Mouse (Mus musculus): ENCODE measurements around the gene 2410004B18Rik. TPM values are rescaled to one million over a fixed set of nuclear protein-coding genes. Genes with fewer than 3 reads are reported as not detected.

2410004B18Rik gene
- total RNA-seq, 1 experiment, result 38.7 TPM

- DNase-seq (ENCODE audit: low read depth, low spot score), result no peak
- Histone ChIP-seq H3K27ac (ENCODE audit: insufficient read depth, low read depth, low read length, poor library complexity, severe bottlenecking) (peak overlapping the region; percentile 62; the same call in 1 of the 2 replicates), H3K9me3 (ENCODE audit: control insufficient read depth, insufficient read depth, low read depth, low read length) (no peaks in the 10 kb centered on the region), H3K9ac (ENCODE audit: insufficient read depth, low read depth, low read length, poor library complexity, severe bottlenecking) (peak overlapping the region; percentile 90), H3K36me3 (ENCODE audit: control insufficient read depth, insufficient read depth, low read length, poor library complexity, severe bottlenecking) (peaks cover 5% of the 10 kb centered on the region; the same call in 1 of the 2 replicates), H3K4me1 (ENCODE audit: control insufficient read depth in 2 of 2, insufficient read depth in 2 of 2, low read length in 2 of 2, poor library complexity in 1 of 2) (0 out of 4 replicates have a peak, but pooled peaks cover 0 to 2% of the 10 kb centered on the region in 2 experiments), H3K4me3 (ENCODE audit: insufficient read depth in 1 of 2, low read depth in 1 of 2, low read length in 2 of 2, poor library complexity in 1 of 2, severe bottlenecking in 1 of 2) (peak overlapping the region; percentile 89 to 98)
- in situ Hi-C loops (cut with MboI; ENCODE audit: low sequenced_read_pairs in 2 of 2, unreplicated experiment in 2 of 2), result loop anchor here in 1 of 2 experiments (25.0 kb wide), 2 partner anchors 312 to 512 kb away; no protein-coding TSS in a partner anchor
- TF ChIP-seq ZC3H11A (IDR thresholded peaks at IDR 0.05; ENCODE audit: borderline replicate concordance, low read depth, low read length), result no peak
- TF ChIP-seq CHD2 (IDR thresholded peaks at IDR 0.05; ENCODE audit: low read depth, low read length), result no peak
- TF ChIP-seq ZNF384 (IDR thresholded peaks at IDR 0.05; ENCODE audit: low read depth, low read length), result no peak
These were observed 13.0 kb upstream of the 2410004B18Rik start for GRCm38 (mm10) chr3:145924649-145925337.

DNA sequence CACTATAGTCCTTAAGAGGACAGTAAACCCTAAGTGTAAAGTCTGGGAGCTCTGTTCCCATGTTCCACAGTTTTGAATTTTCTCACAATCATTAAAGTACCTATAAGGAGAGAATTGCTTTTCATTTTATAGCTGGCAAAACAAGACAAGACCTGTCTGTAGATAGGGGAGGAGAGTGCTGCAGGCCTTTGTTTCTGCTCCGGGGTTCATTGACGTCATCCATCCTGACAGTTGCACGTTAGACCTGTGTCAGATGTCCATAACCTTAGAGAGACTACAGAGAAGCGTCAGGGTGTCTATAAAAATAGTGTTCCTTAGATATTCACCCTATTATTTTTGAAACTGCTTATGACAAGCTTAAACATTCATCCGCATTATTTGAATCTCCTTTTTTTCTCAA is 12.3 kb upstream of the 2410004B18Rik start:
- Histone ChIP-seq H3K9me3 (ENCODE audit: control insufficient read depth, insufficient read depth, low read depth, low read length) (no peaks in the 10 kb centered on the region), H3K36me3 (ENCODE audit: control insufficient read depth, insufficient read depth, low read length, poor library complexity, severe bottlenecking) (peaks cover 6% of the 10 kb centered on the region), H3K4me1 (ENCODE audit: control insufficient read depth in 2 of 2, insufficient read depth in 2 of 2, low read length in 2 of 2, poor library complexity in 1 of 2) (0 out of 4 replicates have a peak, but pooled peaks cover 0 to 2% of the 10 kb centered on the region in 2 experiments), H3K9ac (ENCODE audit: insufficient read depth, low read depth, low read length, poor library complexity, severe bottlenecking) (peak overlapping the region; percentile 54; the same call in 1 of the 2 replicates), H3K4me3 (ENCODE audit: insufficient read depth in 1 of 2, low read depth in 1 of 2, low read length in 2 of 2, poor library complexity in 1 of 2, severe bottlenecking in 1 of 2) (peak overlapping the region in 1 of 2 experiments; percentile 98; a peak in 2 of 4 replicates), H3K27ac (ENCODE audit: insufficient read depth, low read depth, low read length, poor library complexity, severe bottlenecking) (no peak overlapping the region)
- DNase-seq (ENCODE audit: low read depth, low spot score), result no peak
- in situ Hi-C loops (cut with MboI; ENCODE audit: low sequenced_read_pairs in 2 of 2, unreplicated experiment in 2 of 2), result no loop called here
- TF ChIP-seq MAFK (IDR thresholded peaks at IDR 0.05; ENCODE audit: insufficient read depth, low read depth, low read length), result no peak
- no peak for TF ChIP-seq CHD2 (IDR thresholded peaks at IDR 0.05; ENCODE audit: low read depth, low read length)
- no peak for TF ChIP-seq ZNF384 (IDR thresholded peaks at IDR 0.05; ENCODE audit: low read depth, low read length)
- no peak for TF ChIP-seq HCFC1 (IDR thresholded peaks at IDR 0.05; ENCODE audit: borderline replicate concordance, insufficient read depth, low read length)
- TF ChIP-seq ZC3H11A (IDR thresholded peaks at IDR 0.05; ENCODE audit: borderline replicate concordance, low read depth, low read length), result no peak

DNA sequence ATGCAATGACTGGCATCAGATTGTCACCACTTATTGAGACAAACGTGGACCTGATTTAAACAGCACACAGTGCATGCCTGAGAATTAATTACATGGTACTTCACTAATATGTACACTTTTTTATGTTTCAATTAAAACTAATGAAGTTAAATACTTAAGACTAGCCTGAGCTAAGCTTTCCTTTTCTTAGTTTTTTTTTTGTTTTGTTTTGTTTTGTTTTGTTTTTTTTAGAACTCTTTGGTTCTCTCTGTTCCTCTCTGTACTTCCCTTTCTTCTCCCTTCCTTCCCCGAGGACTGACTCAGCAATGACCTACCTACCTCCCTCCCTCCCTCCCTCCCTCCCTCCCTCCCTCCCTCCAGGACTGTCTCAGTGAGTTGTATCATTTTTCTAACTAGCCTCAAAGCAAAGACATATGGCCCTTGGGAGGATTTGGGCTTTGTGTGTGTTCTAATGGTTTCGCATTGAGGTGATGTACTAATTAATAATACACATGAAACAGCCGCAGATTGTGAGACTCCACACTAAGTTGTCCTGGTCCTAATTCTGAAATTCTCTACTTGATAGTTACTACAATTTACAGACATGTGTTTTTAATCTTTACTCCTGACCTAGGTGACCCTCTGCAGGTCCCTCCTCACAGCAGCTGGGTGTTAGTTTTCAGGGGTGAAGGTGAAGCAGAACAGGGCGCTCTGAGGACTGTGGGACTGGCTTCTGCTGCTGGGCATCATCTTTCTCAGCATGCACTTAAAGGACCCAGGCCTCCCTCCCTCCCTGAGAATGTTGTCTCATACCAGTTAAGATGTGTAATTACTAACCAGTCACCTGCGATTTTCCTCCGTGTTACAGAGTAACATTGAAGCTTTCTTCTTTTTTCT is 8.1 kb upstream of the 2410004B18Rik start:
- H3K4me1 ChIP-seq (ENCODE audit: control insufficient read depth in 2 of 2, insufficient read depth in 2 of 2, low read length in 2 of 2, poor library complexity in 1 of 2), result no peaks in the 10 kb centered on the region
- H3K27ac ChIP-seq (ENCODE audit: insufficient read depth, low read depth, low read length, poor library complexity, severe bottlenecking), result no peak overlapping the region
- in situ Hi-C loops (cut with MboI; ENCODE audit: low sequenced_read_pairs in 2 of 2, unreplicated experiment in 2 of 2), result no loop called here
- H3K9me3 ChIP-seq (ENCODE audit: control insufficient read depth, insufficient read depth, low read depth, low read length), result no peaks in the 10 kb centered on the region
- no peak for DNase-seq (ENCODE audit: low read depth, low spot score)
- TF ChIP-seq CHD2 (IDR thresholded peaks at IDR 0.05; ENCODE audit: low read depth, low read length), result no peak
- TF ChIP-seq ZC3H11A (IDR thresholded peaks at IDR 0.05; ENCODE audit: borderline replicate concordance, low read depth, low read length), result no peak
- TF ChIP-seq HCFC1 (IDR thresholded peaks at IDR 0.05; ENCODE audit: borderline replicate concordance, insufficient read depth, low read length), result no peak
- TF ChIP-seq MAFK (IDR thresholded peaks at IDR 0.05; ENCODE audit: insufficient read depth, low read depth, low read length), result no peak
- TF ChIP-seq ZNF384 (IDR thresholded peaks at IDR 0.05; ENCODE audit: low read depth, low read length), result no peak
- H3K4me3 ChIP-seq (ENCODE audit: insufficient read depth in 1 of 2, low read depth in 1 of 2, low read length in 2 of 2, poor library complexity in 1 of 2, severe bottlenecking in 1 of 2), result no peak overlapping the region
- H3K9ac ChIP-seq (ENCODE audit: insufficient read depth, low read depth, low read length, poor library complexity, severe bottlenecking), result no peak overlapping the region
- H3K36me3 ChIP-seq (ENCODE audit: control insufficient read depth, insufficient read depth, low read length, poor library complexity, severe bottlenecking), result peaks cover 24% of the 10 kb centered on the region

GRCm38 (mm10) chr3:145933845-145934244 is 4.0 kb upstream of the 2410004B18Rik start:
- Histone ChIP-seq H3K9me3 (ENCODE audit: control insufficient read depth, insufficient read depth, low read depth, low read length) (no peaks in the 10 kb centered on the region), H3K9ac (ENCODE audit: insufficient read depth, low read depth, low read length, poor library complexity, severe bottlenecking) (no peak overlapping the region), H3K4me1 (ENCODE audit: control insufficient read depth in 2 of 2, insufficient read depth in 2 of 2, low read length in 2 of 2, poor library complexity in 1 of 2) (no peaks in the 10 kb centered on the region), H3K27ac (ENCODE audit: insufficient read depth, low read depth, low read length, poor library complexity, severe bottlenecking) (no peak overlapping the region), H3K4me3 (ENCODE audit: insufficient read depth in 1 of 2, low read depth in 1 of 2, low read length in 2 of 2, poor library complexity in 1 of 2, severe bottlenecking in 1 of 2) (no peak overlapping the region), H3K36me3 (ENCODE audit: control insufficient read depth, insufficient read depth, low read length, poor library complexity, severe bottlenecking) (peaks cover 20% of the 10 kb centered on the region)
- no peak for TF ChIP-seq HCFC1 (IDR thresholded peaks at IDR 0.05; ENCODE audit: borderline replicate concordance, insufficient read depth, low read length)
- TF ChIP-seq ZC3H11A (IDR thresholded peaks at IDR 0.05; ENCODE audit: borderline replicate concordance, low read depth, low read length), result no peak
- TF ChIP-seq MAFK (IDR thresholded peaks at IDR 0.05; ENCODE audit: insufficient read depth, low read depth, low read length), result no peak
- no peak for TF ChIP-seq CHD2 (IDR thresholded peaks at IDR 0.05; ENCODE audit: low read depth, low read length)
- no peak for TF ChIP-seq ZNF384 (IDR thresholded peaks at IDR 0.05; ENCODE audit: low read depth, low read length)
- DNase-seq (ENCODE audit: low read depth, low spot score), result no peak
- in situ Hi-C loops (cut with MboI; ENCODE audit: low sequenced_read_pairs in 2 of 2, unreplicated experiment in 2 of 2), result no loop called here

Data from ES-E14 (cell line).